Mouse (Mus musculus) CD4-positive naive resting alpha-beta T cell, adult 76 days (primary cell): ENCODE measurements around the gene Mmp9. TPM values are rescaled to one million over a fixed set of nuclear protein-coding genes. Genes with fewer than 3 reads are reported as not detected.

ENCODE experiments used
- total RNA-seq: library from RNA; stranded (reverse); gene quantifications from one replicate; pipeline ENCODE4 v1.2.4, GENCODE M21; 2023

Mmp9 gene
- total RNA-seq = 1.6 TPM

DNA sequence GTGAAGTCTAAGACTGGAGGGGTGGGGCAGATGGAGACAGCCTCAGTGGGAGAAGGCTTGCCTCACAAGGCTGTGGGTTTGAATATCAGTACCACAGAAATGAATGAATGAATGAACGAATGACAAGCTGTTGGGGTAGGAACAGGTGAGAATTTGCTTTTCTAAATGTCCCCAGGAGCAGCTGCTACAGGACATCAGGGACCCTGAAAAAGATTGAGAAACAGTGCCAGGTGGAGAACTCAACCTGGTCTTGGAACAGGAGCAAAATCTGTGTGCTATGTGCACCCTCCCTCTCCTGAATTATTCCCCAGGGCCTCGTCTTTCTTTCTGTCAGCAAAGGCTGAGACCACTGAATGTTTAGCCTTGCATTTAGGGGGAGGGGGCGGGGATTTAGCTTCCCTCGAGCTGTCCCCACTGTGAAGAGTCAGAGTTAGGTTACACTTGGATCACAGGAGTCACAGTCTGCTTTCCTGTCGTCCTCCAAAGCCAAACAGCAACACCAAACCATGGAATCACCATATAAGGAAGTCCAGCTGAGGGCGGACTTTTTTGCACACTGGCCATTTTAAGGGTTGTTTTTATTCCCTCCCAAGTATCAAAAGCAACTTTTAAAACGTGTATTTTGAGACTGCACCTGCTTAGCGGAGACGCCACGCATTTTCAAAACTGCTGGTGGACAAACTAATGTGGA, at the start of gene Mmp9:
TSS of gene Mmp9 (plus strand) at position 641 of the 691 bp plus-strand sequence.

DNA sequence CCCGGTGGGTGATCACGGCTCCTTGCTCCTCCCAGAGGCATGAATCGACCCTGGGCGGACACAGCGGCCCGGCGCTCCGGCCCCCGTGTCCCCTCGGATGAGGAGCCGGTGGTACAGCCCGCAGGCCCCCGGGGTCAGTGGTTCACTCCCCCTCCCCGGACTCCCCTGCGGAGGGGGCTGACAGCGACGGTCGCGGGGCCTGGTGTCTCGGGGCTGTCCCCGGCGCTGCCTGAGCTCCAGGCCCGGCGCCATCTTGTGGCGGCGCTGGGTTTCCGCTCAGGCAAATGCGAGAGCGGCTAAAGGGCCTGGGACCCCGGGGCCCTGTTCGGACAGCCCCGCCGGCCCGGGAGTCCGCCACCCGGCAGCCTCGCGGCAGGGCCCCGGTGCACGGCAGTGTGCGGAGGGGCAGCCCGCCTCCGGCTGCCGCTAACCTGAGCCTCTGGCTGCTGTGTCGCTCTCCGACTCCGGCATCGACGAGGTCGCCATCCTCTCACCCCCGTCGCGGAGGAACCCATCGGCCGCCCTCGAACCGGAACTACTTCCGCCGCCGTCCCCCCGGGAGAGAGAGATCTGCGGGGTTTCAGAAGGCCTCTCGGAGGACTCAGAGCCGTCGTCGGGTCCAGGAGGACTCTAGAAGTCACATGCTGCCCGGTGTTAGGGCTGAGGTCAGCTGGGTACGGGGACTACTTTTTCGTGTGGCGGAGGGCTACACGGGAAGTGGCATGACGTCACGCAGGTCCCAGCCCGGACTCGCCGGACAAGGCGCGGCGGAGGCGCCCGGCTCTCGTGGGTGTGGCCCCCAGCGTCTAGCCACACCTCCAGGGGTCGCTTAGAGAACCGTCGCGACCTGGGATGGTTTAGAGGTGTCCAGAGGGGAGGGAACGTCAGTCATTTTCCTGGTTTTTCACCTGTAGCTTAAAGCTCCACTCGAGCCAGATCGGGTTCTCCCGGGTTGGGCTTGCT, 29.2 kb upstream of the Mmp9 start, which contains the start of gene Zfp335:
TSS of gene Zfp335 (minus strand) at position 672 of the 963 bp plus-strand sequence.

DNA sequence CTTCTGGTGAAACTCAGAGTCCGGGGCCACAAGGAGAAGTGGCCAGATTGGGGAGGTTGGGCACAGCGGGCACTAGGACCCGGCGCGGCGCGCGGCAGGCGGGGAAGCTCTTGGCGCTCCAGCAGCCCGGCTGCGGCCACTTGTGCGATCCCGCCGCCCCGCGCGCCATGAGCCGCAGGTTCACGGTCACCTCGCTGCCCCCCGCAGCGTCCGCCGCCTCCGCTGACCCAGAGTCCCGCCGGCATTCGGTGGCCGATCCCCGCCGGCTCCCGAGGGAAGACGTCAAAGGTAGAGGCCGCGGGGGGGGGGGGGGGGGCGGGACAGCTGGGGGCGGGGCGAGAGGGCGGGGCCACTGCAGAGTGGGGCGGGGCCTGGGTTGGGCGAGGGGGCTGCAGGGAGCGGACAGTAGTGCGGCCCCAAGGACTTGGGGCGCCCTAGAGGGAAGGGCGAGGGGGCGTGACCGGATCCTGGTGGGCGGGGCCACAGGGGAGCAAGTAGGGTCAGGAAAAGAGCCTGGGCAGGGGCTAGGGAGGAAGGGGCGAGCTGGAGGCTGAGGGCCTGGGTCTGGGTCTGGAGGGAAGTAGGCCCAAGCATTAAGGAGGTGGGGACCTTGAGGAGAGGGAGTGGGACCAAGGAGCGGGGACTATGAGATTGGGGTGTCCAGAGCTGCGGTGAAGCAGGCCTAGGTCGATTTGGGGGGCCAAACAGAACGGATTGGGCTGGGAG, 20.3 kb downstream of the Mmp9 start, which contains the start of gene Slc12a5:
TSS of gene Slc12a5 (plus strand) at position 87 of the 726 bp plus-strand sequence.

Other genes with a start within 250 kb of the Mmp9 start
- not detected for gene Spint4, start 242.3 kb upstream of the Mmp9 start, total RNA-seq
- gene Spint5, start 225.5 kb upstream of the Mmp9 start, total RNA-seq = not detected
- not detected for gene Wfdc3, start 194.8 kb upstream of the Mmp9 start, total RNA-seq
- 49.4 TPM for gene Dnttip1, start 194.8 kb upstream of the Mmp9 start, total RNA-seq
- gene Ube2c, start 170.9 kb upstream of the Mmp9 start, total RNA-seq = 2.8 TPM
- gene Tnnc2, start 160.8 kb upstream of the Mmp9 start, total RNA-seq = 1.2 TPM
- 0.35 TPM for gene Snx21, start 155.0 kb upstream of the Mmp9 start, total RNA-seq
- 33.9 TPM for gene Acot8, start 135.9 kb upstream of the Mmp9 start, total RNA-seq
- 2.2 TPM for gene Zswim3, start 135.7 kb upstream of the Mmp9 start, total RNA-seq
- 10.8 TPM for gene Zswim1, start 118.1 kb upstream of the Mmp9 start, total RNA-seq
- gene Spata25, start 112.2 kb upstream of the Mmp9 start, total RNA-seq = not detected
- gene Ctsa, start 107.9 kb upstream of the Mmp9 start, total RNA-seq = 103 TPM
- gene Neurl2, start 107.3 kb upstream of the Mmp9 start, total RNA-seq = 0.59 TPM
- 2.6 TPM for gene Pltp, start 83.1 kb upstream of the Mmp9 start, total RNA-seq
- 144 TPM for gene Pcif1, start 61.5 kb upstream of the Mmp9 start, total RNA-seq
- gene Zfp335, start 29.0 kb upstream of the Mmp9 start, total RNA-seq = 53.7 TPM
- gene Slc12a5, start 20.0 kb downstream of the Mmp9 start, total RNA-seq = not detected
- 41.4 TPM for gene Ncoa5, start 94.1 kb downstream of the Mmp9 start, total RNA-seq
- gene Cd40, start 114.8 kb downstream of the Mmp9 start, total RNA-seq = 10.3 TPM
- gene 1700025C18Rik, start 150.0 kb downstream of the Mmp9 start, total RNA-seq = not detected